Comparison of ENCODE assay signal across 35 mouse cellular contexts in the genomic region with DNA sequence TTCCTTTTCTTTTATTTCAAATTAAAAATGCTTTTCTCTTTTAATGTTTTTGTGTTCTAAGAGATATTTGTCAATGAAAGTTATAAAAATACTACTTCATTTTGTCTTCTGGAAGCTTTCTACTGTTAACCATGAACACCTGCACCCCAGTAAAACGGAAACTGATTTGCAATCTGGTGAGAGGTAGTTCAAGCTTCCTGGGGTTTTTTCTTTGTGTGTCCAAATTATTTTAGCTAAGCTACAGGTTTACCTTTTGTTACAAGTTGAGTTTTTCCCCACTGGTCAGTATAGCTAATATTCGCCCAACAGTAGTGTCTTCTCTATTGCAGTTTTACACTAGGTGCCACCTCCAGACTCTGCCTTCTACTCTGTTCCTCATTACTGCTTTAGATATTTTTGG.
"Had no signal": no experiment of that assay in that cellular context is flagged by ENCODE, and none has a peak within 500 bp of the region (broad histone marks: within the 10 kb centered on the region; RNA-seq: fewer than 3 reads in every experiment).

No protein-coding gene starts in this region.

- H3K9me3 ChIP-seq: heart, embryonic 10.5 days; heart, embryonic 12.5 days; heart, embryonic 13.5 days; heart, embryonic 15.5 days; hindbrain, embryonic 10.5 days; hindbrain, embryonic 12.5 days; hindbrain, embryonic 15.5 days; intestine, embryonic 15.5 days; kidney, embryonic 15.5 days had no signal

- H3K4me2 ChIP-seq: heart, embryonic 11.5 days; heart, embryonic 12.5 days; heart, embryonic 13.5 days; heart, embryonic 15.5 days; hindbrain, embryonic 12.5 days; hindbrain, embryonic 14.5 days; hindbrain, embryonic 15.5 days; intestine, embryonic 15.5 days; kidney, embryonic 15.5 days had no signal

- DNase-seq: heart, postnatal 10 days; heart, postnatal 14 days; heart, postnatal 36 days; heart, postnatal 4 days; kidney, adult 11 months; kidney, adult 18-20 months; kidney, adult 2 months; kidney, adult 8-10 months; kidney, adult 9 months; kidney, postnatal 10 days; kidney, postnatal 14 days; kidney, postnatal 25 days; kidney, postnatal 36 days; kidney, postnatal 4 days; layer of hippocampus, adult 9-11 months; layer of hippocampus, postnatal 36 days had no signal

- ATAC-seq: hindbrain, embryonic 16.5 days; hindbrain, postnatal 0 days; inflammation-experienced regulatory T-cells, adult 6 months; intestine, embryonic 15.5 days; intestine, embryonic 16.5 days; intestine, postnatal 0 days had no signal

- H3K9ac ChIP-seq: heart, embryonic 12.5 days; heart, embryonic 13.5 days; heart, embryonic 15.5 days; hindbrain, embryonic 12.5 days; hindbrain, embryonic 14.5 days; hindbrain, embryonic 15.5 days; intestine, embryonic 15.5 days; kidney, embryonic 15.5 days had no signal

- H3K27me3 ChIP-seq: heart, embryonic 12.5 days; heart, embryonic 13.5 days; heart, embryonic 15.5 days; hindbrain, embryonic 12.5 days; hindbrain, embryonic 15.5 days; intestine, embryonic 15.5 days; kidney, embryonic 15.5 days had no signal

- H3K36me3 ChIP-seq: intestine, embryonic 15.5 days had no signal

- H3K27ac ChIP-seq: heart, embryonic 10.5 days; heart, embryonic 13.5 days; heart, embryonic 15.5 days; hindbrain, embryonic 10.5 days; hindbrain, embryonic 12.5 days; hindbrain, embryonic 14.5 days; hindbrain, embryonic 15.5 days; hindbrain, postnatal 0 days; intestine, embryonic 15.5 days; kidney, embryonic 15.5 days; kidney, postnatal 0 days; layer of hippocampus, adult 2 months; left cerebral cortex, adult 2 months had no signal

- H3K4me3 ChIP-seq: heart, embryonic 10.5 days; heart, embryonic 12.5 days; heart, embryonic 13.5 days; heart, embryonic 15.5 days; hindbrain, embryonic 10.5 days; hindbrain, embryonic 12.5 days; hindbrain, embryonic 15.5 days; intestine, embryonic 15.5 days; kidney, embryonic 15.5 days; layer of hippocampus, adult 2 months; left cerebral cortex, adult 2 months had no signal

- H3K4me1 ChIP-seq: heart, embryonic 10.5 days; hindbrain, embryonic 10.5 days; hindbrain, embryonic 12.5 days; hindbrain, embryonic 15.5 days; intestine, embryonic 15.5 days; kidney, embryonic 15.5 days had no signal
